Mouse (Mus musculus) liver, embryonic 14.5 days (tissue): ENCODE data around the gene Odf3l1.

ENCODE experiments used
- CTCF ChIP-seq: IDR thresholded peaks from 2 replicates; pipeline ENCODE4 v1.5.1; 2016; ENCODE audit warnings: antibody characterized with exemption, low read depth, control low read depth
- EP300 ChIP-seq: IDR thresholded peaks from 2 replicates; pipeline ENCODE4 v1.6.1; 2016; ENCODE audit warnings: antibody characterized with exemption, low read depth

GRCm38 (mm10) chr9:56850128-56850904 lies 14.2 kb downstream of the Odf3l1 start:
- TF ChIP-seq CTCF (no peak), EP300 (no peak)
